Mouse (Mus musculus) retina, embryonic 14.5 days (tissue): ENCODE measurements at regions not wholly inside any gene's neighbourhood (a gene's known extent, or its start where the extent isn't known, plus 50 kb on each side); places are given as distances from the start of the nearest gene placed in this dataset.

ENCODE experiments used
- DNase-seq: peaks from one replicate; pipeline ENCODE4 v3.0.0-alpha.2; 2015; ENCODE audit warnings: low spot score

DNA sequence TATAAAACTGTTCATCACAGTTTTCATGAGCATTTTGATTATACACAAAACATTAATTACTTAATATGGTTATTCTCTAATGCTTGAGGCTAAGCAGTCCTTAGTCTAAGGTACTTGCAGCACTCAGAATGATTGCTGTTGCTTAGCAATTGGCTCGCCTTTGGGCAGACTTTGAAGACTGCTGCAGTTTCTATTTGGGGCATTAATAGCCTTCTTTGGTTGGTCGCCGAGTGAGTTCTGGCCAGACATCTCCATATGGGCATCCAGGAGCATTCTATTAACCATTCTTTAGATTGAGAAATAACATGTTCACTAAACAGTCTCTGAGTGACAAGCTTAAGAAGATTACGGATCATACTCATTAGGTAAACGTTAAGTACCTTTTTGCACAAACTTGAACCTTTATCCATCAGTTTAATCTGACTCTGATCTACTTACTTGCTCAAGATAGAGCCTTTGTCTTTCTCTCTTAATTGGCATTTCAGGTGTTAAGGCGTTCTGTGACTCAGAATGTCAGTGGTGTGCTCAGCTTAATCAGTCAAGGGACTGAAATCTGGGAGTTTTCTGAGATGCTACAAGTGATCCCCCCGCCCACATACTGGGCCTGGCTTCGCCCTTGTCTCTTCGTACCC is 273.8 kb upstream of the Elavl2 start:
- DNase-seq = peak; percentile 7

DNA sequence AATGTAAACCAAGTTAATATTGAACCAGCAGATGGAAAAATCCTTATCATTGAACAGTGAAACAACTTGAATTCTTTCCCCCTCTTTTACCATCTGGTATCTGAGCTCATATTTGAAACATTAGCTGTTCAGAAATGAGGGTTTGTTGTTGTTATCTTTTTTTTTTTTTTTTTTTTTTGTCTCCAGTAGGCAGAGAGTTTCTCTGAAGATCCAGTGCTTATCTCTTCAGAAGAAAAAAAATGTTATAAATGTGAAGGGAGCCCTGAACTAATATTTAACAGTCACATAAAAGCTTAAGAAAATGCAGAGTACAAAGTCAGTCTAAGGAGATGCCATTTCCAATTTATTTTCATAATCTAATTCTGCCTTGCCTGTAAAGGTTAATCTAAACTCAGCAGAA is 272.7 kb upstream of the Elavl2 start:
- DNase-seq = no peak
